Mouse (Mus musculus) cerebellum, adult 11 months (tissue): Measurements from ENCODE around the gene Prdm16.

ENCODE experiments used
- DNase-seq: peaks from one replicate; pipeline ENCODE4 v3.0.0; 2022

Gene Prdm16

GRCm38 (mm10) chr4:154313622-154313967, 323.1 kb downstream of the Prdm16 start:
- DNase-seq: no peak

- no peak for DNase-seq
Observed at GRCm38 (mm10) chr4:154312935-154313621, 323.6 kb downstream of the Prdm16 start.

- DNase-seq: no peak
Observed at GRCm38 (mm10) chr4:154312143-154312812, 324.4 kb downstream of the Prdm16 start.

- no peak for DNase-seq
Observed at GRCm38 (mm10) chr4:154310576-154311262, 326.0 kb downstream of the Prdm16 start.

- DNase-seq: no peak
Observed at GRCm38 (mm10) chr4:154309131-154309530, 327.5 kb downstream of the Prdm16 start.

GRCm38 (mm10) chr4:154301466-154301881, 335.2 kb downstream of the Prdm16 start, which contains the start of gene Arhgef16:
Gene Arhgef16, minus strand, starts transcription at chr4:154301676.
- peak; percentile 25 for DNase-seq

- no peak for DNase-seq
Observed at GRCm38 (mm10) chr4:154299541-154300271, 337.0 kb downstream of the Prdm16 start.

GRCm38 (mm10) chr4:154297761-154298160, 338.9 kb downstream of the Prdm16 start:
- DNase-seq: no peak

- no peak for DNase-seq
Observed at GRCm38 (mm10) chr4:154294262-154294731, 342.4 kb downstream of the Prdm16 start.

- no peak for DNase-seq
Observed at GRCm38 (mm10) chr4:154293735-154294201, 342.9 kb downstream of the Prdm16 start.

- no peak for DNase-seq
Observed at GRCm38 (mm10) chr4:154283671-154284070, 353.0 kb downstream of the Prdm16 start.

GRCm38 (mm10) chr4:154279481-154279880, 357.2 kb downstream of the Prdm16 start:
- no peak for DNase-seq

GRCm38 (mm10) chr4:154273000-154273399, 363.7 kb downstream of the Prdm16 start:
- DNase-seq: no peak

GRCm38 (mm10) chr4:154269520-154269919, 367.2 kb downstream of the Prdm16 start:
- DNase-seq: no peak

GRCm38 (mm10) chr4:154267511-154267910, 369.2 kb downstream of the Prdm16 start:
- peak; percentile 10 for DNase-seq
